Mouse (Mus musculus) small intestine, adult 2 months (tissue): ENCODE results near the gene Hoxb3. TPM values are rescaled to one million over a fixed set of nuclear protein-coding genes. Genes with fewer than 3 reads are reported as not detected.
A peak's percentile ranks its signal among the peaks of the same experiment; 100 is the strongest.

Experiments used
- H3K27ac ChIP-seq: fragments of 200-500 bp; 2 replicates; pipeline ENCODE4 v1.5.1; 2012; ENCODE audit warnings: low read depth, low read length, control low read depth, inconsistent platforms; ENCODE audit not compliant: insufficient read depth
- H3K27me3 ChIP-seq: fragments of 200-500 bp; 2 replicates; pipeline ENCODE4 v1.6.1; 2012; ENCODE audit warnings: mild to moderate bottlenecking, moderate library complexity, low read length, inconsistent platforms; ENCODE audit not compliant: control insufficient read depth, insufficient read depth
- H3K36me3 ChIP-seq: fragments of 200-500 bp; 2 replicates; pipeline ENCODE4 v1.6.1; 2012; ENCODE audit warnings: mild to moderate bottlenecking, low read length, control low read depth, inconsistent platforms; ENCODE audit not compliant: control insufficient read depth, insufficient read depth
- H3K4me1 ChIP-seq: fragments of 200-500 bp; 2 replicates; pipeline ENCODE4 v1.6.1; 2012; ENCODE audit warnings: low read length, inconsistent platforms, mixed read lengths; ENCODE audit not compliant: control insufficient read depth, insufficient read depth, insufficient read length
- H3K4me3 ChIP-seq: fragments of 200-500 bp; 2 replicates; pipeline ENCODE4 v1.5.1; 2012; ENCODE audit warnings: low read depth, mild to moderate bottlenecking, control low read depth, inconsistent platforms, low read length, moderate library complexity
- CTCF ChIP-seq: fragments of 200-500 bp; IDR thresholded peaks from 2 replicates; pipeline ENCODE4 v1.5.1; 2012; ENCODE audit warnings: low read depth, mild to moderate bottlenecking, control low read depth, inconsistent platforms, low read length, moderate library complexity, mixed read lengths; ENCODE audit not compliant: insufficient replicate concordance, insufficient read length; ENCODE audit errors: extremely low read depth
- POLR2A ChIP-seq: fragments of 200-500 bp; IDR thresholded peaks from 2 replicates; pipeline ENCODE4 v1.6.1; 2012; ENCODE audit warnings: low read depth, mild to moderate bottlenecking, control low read depth, inconsistent platforms, low read length, moderate library complexity
- WGBS: fragments of 180-500 bp; shearing (Covaris S2); methylation state at CpG from one replicate; pipeline ENCODE4 v1.1.7; 2018; 5-methylcytosine and 5-hydroxymethylcytosine counted together
- polyA plus RNA-seq: library from polyadenylated mRNA; depleted of rRNA; stranded (reverse); fragments of >200 nt; gene quantifications from 2 replicates; pipeline ENCODE4 v1.2.3, GENCODE M21; 2012

Gene Hoxb3
- polyA plus RNA-seq, 1 experiment: 5.5 TPM

- no peaks in the 10 kb centered on the region; the same call in 1 of the 2 replicates for H3K4me1 ChIP-seq
- H3K27ac ChIP-seq: no peak overlapping the region
- H3K36me3 ChIP-seq: no peaks in the 10 kb centered on the region
- 25% methylated on average over 3 of the region's 3 CpGs for WGBS
- TF ChIP-seq POLR2A (no peak), CTCF (no peak)
- no peak overlapping the region for H3K4me3 ChIP-seq
- peaks cover 3% of the 10 kb centered on the region for H3K27me3 ChIP-seq
Measured at GRCm38 (mm10) chr11:96334998-96335397, 11.9 kb downstream of the Hoxb3 start.

DNA sequence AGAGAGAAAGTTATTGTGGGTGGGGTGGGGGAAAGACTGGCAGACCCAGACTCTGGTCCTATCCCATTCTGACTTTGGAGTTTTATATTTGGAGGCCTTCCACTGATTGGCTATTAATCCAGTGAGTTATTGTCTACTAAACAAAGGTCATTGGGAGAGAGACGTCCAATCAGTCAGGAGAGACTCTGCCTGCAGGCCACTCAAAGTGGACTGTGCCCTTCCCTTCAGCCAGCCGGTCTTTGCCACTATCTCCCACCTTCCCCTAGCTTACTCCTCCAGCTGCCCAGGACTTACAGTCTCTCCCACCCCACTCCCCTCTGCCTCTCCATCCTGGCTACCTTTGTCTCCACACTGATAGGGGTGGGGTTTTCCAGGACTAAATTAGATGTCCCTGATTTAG, 13.5 kb downstream of the Hoxb3 start:
- Histone ChIP-seq H3K27me3 (peaks cover 13% of the 10 kb centered on the region), H3K4me3 (no peak overlapping the region), H3K4me1 (peaks cover 2% of the 10 kb centered on the region; the same call in 1 of the 2 replicates), H3K36me3 (no peaks in the 10 kb centered on the region), H3K27ac (no peak overlapping the region)
- 27% methylated on average over 2 of the region's 2 CpGs for WGBS
- TF ChIP-seq POLR2A (no peak), CTCF (no peak)

DNA sequence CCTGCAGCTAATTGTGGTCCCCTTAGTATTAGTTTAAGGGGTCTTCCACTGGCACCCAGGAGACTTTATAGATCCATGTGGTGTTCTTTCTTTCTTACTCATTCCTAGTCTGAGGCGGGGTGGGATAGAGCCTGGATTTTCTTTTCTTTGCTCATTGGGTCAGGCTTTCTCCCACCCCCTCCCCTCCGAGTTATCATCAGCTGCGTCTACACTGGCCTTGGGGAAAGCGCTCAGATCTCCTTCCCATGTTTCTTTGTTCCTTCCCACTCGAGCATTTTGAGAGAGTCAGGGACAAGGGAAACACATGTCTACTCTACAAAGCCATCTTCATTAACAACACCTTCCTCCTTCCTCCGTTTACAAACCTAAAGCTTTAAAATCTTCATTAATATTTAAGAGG, 13.9 kb downstream of the Hoxb3 start:
- TF ChIP-seq CTCF: no peak
- TF ChIP-seq POLR2A: no peak
- Histone ChIP-seq H3K27me3 (peaks cover 18% of the 10 kb centered on the region), H3K27ac (no peak overlapping the region), H3K4me1 (peaks cover 2% of the 10 kb centered on the region; the same call in 1 of the 2 replicates), H3K4me3 (no peak overlapping the region), H3K36me3 (no peaks in the 10 kb centered on the region)
- WGBS: 50% methylated on average over 6 of the region's 6 CpGs

DNA sequence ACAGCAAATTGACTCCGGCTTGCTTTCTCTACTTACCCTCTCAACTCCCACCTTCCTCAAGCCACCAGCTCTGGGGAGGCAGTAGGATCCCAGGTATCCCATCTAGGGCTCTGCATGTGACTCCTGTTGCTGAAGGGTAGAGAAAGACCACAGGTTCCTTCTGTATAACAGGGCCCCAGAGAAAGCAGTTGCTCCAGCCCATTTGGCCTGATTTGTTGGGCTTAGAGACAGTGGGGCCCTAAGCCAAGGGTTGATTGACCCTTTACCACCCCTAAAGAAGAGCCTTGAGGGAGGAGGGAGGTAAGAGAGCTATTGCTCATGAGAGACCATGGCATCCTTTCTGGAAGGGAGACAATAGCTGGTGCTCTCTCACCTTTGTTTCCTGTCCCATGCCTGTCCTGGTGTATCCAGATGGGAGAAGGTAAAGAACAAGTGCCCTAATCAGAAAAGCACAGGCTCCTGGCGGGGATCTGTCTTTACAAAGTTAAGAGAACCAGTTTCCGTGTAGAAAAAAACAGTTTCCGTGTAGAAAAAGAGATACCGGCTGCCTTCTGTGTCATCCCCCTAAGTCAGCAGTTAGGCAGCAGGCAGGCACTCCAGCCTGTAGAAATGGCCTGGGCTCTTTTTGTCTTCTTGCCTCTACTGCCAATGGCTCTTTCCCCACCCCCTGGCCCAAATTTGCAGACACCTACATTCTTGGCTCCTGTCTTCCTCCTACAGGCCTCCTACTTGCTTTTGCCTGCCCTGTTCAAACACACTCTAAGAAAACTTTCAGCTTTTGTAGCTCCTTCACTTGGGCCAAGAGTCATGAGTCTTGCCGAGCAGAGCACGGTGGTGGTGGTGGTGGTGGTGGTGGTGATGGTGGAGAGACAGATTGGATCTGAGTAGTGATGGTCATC, 16.1 kb downstream of the Hoxb3 start:
- Histone ChIP-seq H3K27me3 (peaks cover 32% of the 10 kb centered on the region), H3K4me3 (no peak overlapping the region), H3K27ac (peak overlapping the region; percentile 35), H3K36me3 (no peaks in the 10 kb centered on the region), H3K4me1 (peaks cover 2% of the 10 kb centered on the region; the same call in 1 of the 2 replicates)
- no peak for TF ChIP-seq POLR2A
- TF ChIP-seq CTCF: no peak
- 73% methylated on average over 7 of the region's 7 CpGs for WGBS

GRCm38 (mm10) chr11:96340698-96341365, 17.7 kb downstream of the Hoxb3 start:
- H3K27me3 ChIP-seq: peaks cover 39% of the 10 kb centered on the region
- H3K4me3 ChIP-seq: peak overlapping the region; percentile 55
- peaks cover 2% of the 10 kb centered on the region; the same call in 1 of the 2 replicates for H3K4me1 ChIP-seq
- H3K27ac ChIP-seq: peak overlapping the region; percentile 47
- 3% methylated on average over 36 of the region's 36 CpGs for WGBS
- TF ChIP-seq CTCF (no peak), POLR2A (no peak)
- no peaks in the 10 kb centered on the region for H3K36me3 ChIP-seq

GRCm38 (mm10) chr11:96341701-96342575, 18.8 kb downstream of the Hoxb3 start:
- peaks cover 2% of the 10 kb centered on the region; the same call in 1 of the 2 replicates for H3K4me1 ChIP-seq

More at GRCm38 (mm10) chr11:96341701-96342575, 18.8 kb downstream of the Hoxb3 start:
- 17% methylated on average over 40 of the region's 40 CpGs for WGBS
- TF ChIP-seq CTCF (no peak), POLR2A (no peak)
- Histone ChIP-seq H3K27ac (peak overlapping the region; percentile 85), H3K4me3 (peak overlapping the region; percentile 58), H3K27me3 (peaks cover 42% of the 10 kb centered on the region), H3K36me3 (no peaks in the 10 kb centered on the region)
